Mouse (Mus musculus): ENCODE measurements around the gene Agr2.

Agr2 gene

DNA sequence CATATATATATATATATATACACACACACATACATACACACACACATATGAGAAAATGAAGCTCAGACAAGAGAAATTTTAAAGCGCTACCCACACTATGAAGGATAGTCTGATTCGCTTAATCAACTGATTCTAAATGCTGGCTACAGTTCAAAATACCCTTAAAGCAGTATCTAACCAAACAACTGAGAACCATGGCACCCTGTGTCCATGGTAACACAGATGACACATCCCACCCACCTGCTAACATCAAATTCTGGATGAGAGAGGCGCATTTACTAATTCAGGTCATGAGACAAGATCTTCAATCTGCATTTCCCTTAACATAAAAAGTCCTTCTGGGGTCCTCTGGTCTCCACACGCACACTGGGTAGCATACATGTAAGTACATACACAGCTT lies 33.4 kb downstream of the Agr2 start:
- DNase-seq (ENCODE audit: low spot score in 2 of 2): no peak

DNA sequence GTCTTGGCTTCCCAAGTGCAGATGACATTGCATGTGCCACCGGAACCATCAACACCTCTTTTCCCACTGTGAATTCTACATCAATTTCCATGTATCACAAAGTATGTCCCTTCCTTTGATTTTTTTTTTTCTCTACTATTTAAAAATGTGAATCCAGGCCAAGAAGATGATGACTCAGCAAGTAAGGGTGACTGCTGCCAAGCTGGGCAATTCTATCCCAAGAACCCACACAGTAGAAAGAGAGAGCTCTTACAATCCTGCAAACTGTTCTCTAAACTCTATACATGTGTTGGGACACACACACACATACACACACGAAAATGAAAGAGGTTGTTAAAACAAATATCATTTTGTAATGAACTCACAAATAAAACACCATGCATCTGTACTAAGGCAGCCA lies 34.5 kb downstream of the Agr2 start:
- DNase-seq (ENCODE audit: low spot score in 2 of 2): no peak

DNA sequence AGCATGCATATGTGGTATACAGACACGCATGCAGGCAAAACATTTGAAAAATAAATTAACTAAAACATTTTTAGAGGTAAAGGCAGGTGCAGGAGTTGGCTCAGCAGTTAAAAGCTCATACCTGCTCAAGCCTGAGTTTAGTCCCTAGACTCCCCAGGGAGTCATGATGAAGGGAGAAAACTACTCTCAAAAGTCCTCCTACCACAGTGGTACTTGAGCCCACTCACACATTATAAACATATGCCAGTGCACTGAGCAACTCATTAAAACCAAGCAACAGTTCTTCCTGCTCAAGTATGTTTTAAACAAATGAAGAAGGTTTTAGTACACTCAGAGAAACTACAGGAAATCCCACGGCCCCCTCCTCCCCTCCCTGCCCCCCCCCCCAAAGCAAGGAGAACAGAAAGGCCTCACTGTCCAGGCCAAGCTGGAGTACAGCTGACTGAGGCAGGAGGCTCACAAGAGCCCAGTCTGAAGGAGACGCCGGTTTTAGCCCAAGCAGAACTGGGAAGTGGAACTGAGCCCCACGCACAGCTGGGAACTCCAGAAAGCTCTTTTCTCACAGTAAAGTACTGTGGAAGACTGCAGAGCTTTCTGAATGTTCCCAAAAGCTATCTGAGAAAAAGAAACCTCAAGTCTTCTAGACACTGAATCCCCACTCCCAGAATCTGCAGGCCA lies 36.4 kb downstream of the Agr2 start:
- DNase-seq (ENCODE audit: low spot score in 2 of 2): peak in 1 of 2 experiments; percentile 19

DNA sequence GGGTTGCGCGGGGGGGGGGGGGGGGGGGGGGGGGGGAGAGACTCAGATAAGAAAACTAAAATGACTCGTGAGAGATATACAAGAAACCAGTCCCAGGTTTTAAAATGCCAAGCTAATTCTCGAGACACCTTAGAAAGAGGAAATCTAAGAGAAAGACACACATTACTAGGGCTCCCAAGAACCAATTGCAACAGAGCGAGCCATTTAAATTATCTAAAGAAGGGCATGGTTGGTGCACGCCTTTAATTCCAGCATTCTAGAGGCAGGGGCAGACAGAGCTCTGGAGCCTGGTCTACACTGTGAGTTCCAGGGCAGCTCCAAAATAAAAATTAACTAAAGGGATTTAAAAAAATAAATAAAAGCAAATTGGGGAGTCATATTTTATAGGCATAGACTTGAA lies 37.0 kb downstream of the Agr2 start:
- no peak for DNase-seq (ENCODE audit: low spot score in 2 of 2)

DNA sequence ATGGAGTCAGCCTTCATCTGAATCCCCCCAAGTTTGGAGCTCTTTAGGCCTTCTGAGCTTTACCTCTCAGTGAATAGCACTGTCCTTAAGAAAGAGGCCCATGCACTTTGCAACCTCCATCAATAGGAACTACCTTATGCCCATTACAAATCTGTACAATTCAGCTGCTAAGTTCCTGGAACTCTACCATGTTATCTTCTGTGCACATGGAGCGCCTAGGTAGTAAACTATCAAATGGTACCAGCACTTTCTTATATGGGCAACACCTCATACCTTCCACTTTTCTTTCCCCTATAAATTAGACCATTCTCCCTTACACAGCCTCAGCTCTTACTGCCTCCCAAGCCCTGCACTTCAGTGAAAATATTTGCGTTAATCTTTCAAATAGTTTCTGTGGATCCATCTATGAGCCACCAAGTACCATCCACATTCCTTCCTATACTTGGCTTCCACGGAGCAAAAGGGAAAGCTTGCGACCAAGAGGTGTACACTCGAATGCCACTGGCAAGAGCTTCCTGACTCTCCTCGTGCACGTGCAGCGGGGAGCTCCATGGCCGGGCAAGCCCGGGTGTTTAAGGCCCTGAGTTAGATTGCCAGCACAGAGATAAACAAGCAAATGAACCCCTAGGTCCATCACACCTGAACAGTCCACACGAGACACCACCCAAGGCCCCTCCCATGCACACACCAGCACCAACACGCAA lies 38.1 kb downstream of the Agr2 start:
- no peak for DNase-seq (ENCODE audit: low spot score in 2 of 2)

DNA sequence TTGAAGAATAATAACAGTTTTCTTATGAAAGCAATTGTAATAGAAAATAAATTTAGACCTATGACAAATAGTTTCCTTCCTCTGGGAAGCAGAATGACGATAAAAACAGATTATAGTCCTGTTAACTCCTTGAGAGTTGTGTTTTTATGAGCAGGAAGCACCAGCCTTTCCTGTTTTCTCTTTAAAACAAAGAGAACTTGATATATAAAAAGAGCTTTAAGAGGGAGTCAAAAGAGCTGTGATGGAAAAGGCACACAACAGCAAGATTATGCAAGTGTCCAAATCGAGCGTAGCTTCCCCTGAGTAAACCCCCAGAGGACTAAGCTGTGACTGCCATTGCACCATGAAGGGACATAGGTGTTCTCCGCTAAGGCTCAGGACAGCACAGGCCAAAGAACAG lies 39.7 kb downstream of the Agr2 start:
- DNase-seq (ENCODE audit: low spot score in 2 of 2): no peak

DNA sequence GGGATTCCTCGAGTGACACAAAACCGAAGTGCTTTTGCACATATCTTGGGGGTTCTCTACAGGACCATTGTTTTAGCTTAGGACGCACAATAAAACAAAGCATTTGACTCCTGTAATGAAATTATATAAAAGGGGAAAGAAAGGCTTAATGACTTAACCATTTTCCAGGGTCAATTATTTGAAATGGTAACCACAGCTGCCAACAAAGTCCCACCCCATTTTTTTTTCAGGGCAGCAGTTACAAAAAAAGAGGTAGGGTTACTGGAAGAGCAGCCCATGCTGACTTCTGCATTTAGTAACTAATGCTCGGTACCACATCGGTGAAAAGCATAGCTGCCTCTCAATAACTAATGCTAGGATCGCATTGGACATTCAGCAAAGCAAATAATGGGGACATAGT lies 42.8 kb downstream of the Agr2 start:
- DNase-seq (ENCODE audit: low spot score in 2 of 2): no peak

DNA sequence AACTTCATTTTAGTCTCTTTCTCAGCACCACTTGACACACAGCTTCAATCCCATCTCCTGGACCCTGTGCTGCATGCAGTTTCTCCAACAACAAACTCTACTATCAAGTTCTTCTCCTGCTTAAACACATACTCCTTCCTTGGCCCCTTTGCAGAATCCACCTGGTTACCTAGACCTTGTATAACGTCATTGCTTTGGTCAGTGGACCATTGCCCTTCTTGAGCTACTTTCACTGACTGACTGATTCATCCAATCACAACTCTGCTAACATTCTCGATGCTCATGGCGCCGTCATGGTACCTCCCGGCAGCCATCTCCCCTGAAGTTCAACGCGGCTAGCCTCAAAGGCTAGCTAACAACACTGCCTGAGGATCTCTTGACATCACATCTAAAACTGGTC lies 43.4 kb downstream of the Agr2 start:
- no peak for DNase-seq (ENCODE audit: low spot score in 2 of 2)

DNA sequence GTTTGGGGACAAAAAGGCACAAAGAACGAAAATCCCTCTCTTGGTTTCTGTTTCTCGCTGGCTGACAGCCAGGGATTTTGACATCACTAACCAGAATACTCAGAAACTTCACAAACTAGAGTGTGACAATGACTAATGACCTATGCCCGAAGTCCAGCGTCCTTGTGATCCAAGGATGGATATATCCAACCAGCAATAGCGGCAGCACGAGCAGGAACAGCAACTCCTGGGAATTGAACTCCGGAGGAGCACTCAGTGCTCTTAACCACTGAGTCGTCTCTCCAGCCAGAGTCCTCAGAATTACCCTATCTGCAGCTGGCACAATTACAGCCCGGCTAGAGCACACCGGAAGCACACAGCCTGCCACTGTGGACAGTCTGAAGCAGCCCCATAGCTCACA lies 44.1 kb downstream of the Agr2 start:
- DNase-seq (ENCODE audit: low spot score in 2 of 2): no peak

DNA sequence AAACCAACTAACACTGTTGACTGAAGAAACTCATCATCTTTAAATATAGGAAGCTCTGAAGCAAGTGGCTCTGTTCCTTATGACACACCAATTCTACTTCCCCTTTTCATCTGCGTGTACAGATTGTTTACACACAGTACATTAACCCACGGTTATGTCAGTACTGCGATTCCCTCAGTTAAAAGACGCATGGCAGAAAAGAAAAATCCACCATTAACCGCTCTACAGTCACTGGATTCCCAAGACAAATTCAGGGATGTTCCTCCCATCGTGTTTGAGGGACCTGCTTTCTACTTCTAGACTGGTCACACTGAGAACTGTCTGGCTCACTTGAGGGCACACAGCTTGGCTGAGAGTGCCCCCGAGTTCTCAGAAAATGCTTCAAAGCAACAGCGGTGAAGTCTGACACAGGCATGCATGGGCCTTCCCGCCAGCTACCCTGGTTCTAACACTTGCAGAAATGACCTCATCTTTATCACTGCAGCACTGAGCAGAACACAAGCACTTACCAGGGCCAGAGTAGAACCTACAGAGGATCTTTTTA lies 46.9 kb downstream of the Agr2 start:
- DNase-seq (ENCODE audit: low spot score in 2 of 2): no peak

DNA sequence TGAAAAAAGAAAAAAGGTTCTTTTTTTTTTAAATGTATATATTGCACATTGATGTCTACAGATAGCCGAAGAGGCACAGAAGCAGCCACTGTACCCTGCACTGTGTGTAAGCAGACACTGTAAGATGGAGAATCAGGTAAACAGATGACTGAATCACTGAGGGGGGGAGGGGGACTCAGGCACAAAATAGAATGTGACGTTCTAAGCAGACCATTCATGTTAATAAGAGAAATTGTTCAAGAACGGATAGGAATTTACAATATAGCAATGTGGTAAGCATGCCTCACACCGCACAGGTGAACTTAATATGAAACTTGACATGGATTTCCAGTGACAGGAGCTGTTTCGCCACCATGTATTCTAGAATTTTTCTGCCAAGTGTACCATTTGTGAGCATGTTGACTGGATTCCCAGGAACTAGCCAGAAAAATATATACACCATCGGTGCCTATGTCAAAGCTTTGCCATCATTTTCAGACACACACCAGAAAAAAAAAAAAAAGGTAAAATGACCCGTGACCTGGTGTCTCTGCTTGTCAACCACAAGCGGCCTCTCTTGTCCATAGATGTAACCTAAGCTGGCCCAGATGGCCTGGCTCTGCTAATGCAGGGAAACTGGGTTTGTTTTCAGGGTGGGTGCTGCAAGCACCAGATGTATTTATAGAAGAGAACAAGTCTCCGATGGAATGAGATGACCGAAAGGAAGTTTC lies 48.0 kb downstream of the Agr2 start:
- DNase-seq (ENCODE audit: low spot score in 2 of 2): no peak

DNA sequence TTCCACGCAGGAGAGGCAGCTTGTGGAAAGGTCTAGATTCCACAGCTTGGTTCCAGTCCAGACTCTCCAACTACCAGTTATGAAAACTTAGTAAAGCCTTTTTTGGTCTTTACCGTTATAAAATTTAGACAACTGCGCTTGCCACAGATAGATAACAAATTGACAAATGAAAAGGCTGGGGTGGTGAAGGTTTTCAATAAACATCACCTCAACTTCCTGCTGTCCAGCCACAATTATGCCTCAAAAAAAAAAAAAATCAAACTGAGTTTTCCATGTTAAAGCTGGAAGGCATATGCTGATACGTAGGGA lies 48.5 kb downstream of the Agr2 start:
- DNase-seq (ENCODE audit: low spot score in 2 of 2): no peak

DNA sequence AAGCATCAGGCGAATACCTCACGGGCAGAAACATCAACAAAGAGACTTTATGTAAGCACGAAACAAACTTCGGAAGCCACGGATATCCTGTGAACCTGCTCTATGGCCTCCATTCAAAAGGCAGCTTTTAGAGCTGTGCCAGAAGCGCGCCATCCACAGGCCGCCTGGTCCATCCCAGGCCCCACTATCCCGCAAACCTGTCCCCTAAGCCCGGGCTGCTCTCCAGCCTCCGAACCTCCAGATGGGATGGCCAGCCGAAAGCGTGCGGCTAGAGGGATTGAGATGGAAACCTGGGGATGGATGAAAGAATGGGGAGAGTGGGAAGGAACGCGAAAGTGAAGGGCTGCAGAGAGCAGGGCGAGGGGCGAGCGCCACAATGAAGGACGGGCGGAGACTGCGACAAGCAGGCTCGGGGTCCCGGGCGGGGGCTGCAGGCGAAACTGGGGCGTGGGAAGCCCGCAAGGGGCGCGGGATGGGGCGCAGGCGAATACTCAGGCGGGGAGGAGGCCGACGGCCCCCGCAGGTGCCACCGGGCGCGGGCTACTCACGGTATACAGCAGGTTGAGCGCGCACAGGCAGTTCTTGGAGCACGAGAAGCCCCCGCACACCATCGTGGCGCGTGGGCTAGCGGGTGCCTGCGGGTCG lies 49.1 kb downstream of the Agr2 start:
- DNase-seq (ENCODE audit: low spot score in 2 of 2): no peak

DNA sequence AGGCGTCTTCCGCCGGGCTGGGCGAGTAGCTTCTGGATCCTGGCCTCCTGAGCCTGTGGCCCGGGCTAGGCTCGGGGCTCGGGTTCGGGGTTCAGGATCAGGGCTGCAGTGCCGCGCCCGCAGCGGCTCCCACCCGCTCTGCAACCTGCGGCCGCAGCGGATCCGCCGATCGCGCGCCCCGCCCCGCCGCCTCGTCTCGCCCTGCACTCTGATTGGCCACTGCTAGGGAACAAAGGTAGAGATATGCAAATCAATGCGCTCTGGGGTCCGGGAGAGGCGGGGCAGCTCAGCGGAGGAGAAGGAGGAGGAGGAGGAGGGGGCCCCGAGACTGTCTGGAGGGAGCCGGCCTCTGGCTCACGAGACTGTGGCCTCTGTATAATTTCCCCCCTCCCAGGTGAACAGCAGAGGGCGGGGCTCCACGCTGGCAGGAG lies 49.7 kb downstream of the Agr2 start, which contains the start of gene Tspan13:
Tspan13 (minus strand) TSS at position 153 of the 431 bp plus-strand sequence.
- DNase-seq (ENCODE audit: low spot score in 2 of 2): peak; percentile 75 to 76

DNA sequence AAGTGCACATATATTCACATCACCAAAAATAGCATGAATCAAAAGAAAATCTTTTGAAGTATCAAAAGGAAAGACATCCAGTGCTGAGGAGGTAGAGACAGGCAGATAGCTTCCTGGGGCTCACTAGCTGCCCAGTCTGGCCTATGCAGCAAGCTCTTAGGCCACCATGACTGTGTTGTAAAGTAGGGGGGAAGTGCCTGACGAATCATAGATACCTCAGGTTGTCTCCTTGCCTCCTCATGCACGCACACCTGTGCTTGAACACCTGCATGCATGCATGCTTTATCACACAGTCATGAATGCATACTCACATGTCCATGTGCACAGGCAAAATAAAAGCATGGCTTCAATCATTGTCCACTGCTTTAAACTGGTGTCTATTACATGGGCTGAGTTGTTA lies 52.0 kb downstream of the Agr2 start:
- no peak for DNase-seq (ENCODE audit: low spot score in 2 of 2)

DNA sequence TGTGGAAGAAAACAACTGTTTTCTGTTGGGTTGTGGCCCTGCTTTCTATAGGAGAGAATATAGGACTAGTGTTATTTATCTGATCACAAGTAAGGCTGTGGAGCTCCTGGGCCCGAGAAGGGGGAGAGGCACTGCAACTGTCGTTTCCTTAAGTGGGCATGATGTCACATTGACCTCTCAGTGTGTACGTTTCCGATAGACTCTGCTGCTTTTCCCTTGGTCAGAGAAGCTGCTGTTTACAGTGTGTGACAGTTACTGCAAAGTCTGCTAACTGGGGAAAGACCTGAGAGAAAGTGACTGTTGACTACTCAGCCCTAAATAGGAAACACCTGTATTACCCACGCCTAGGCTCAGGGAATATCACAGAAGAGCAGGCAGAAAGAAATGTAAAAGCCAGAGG lies 53.5 kb downstream of the Agr2 start:
- DNase-seq (ENCODE audit: low spot score in 2 of 2): no peak

DNA sequence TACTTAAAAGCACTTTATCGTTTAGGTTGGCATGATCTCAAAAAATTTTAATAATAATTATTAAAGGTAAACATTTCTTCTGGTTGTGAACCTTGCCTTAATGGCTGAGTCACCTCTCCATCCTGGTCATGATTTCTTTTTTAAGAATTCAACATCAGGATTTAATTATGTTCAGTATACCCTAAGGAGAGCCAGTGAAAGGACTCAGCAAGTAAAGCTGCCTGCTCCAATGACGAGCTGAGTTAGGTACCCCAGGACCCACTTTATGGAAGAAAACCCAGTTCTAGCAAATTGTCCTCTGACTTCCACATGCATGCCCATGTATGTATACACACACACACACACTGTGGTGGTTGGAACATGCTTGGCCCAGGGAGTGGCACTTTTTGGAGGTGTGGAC lies 54.9 kb downstream of the Agr2 start:
- DNase-seq (ENCODE audit: low spot score in 2 of 2): no peak

DNA sequence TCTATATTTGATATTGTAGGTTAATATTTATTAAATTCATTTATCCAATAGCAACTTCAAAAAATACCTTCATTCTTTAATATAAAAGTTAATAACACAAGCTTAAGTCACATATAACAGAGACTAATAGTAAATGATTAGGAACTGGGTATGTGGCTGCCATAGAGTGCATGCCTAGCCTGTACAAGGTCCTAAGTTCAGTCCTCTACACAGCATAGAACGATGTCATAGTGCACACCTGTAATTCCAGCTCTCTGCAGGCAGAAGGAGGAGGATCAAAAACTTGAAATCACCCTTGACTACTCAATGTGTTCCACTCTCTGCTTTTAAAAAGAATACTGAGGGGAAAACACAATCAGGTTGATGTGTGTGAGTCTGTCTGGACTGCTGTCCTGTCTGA lies 57.6 kb downstream of the Agr2 start:
- DNase-seq (ENCODE audit: low spot score in 2 of 2): no peak

Measured in urinary bladder, postnatal 4 days (tissue).